Mouse (Mus musculus) liver, postnatal 0 days (tissue): ENCODE measurements at regions not wholly inside any gene's neighbourhood (a gene's known extent, or its start where the extent isn't known, plus 50 kb on each side); places are given as distances from the start of the nearest gene placed in this dataset.

Experiments
- CTCF ChIP-seq: sonication (generic); IDR thresholded peaks from 2 replicates; pipeline ENCODE4 v1.5.1; 2016; ENCODE audit warnings: antibody characterized with exemption, low read depth
- EP300 ChIP-seq: IDR thresholded peaks from 2 replicates; pipeline ENCODE4 v1.6.1; 2016; ENCODE audit warnings: antibody characterized with exemption, low read depth, mild to moderate bottlenecking

GRCm38 (mm10) chr1:78004376-78004775, 192.6 kb downstream of the Pax3 start:
- TF ChIP-seq CTCF (no peak), EP300 (no peak)
